Comparison of ENCODE assay signal across 12 mouse cellular contexts in the genomic region with DNA sequence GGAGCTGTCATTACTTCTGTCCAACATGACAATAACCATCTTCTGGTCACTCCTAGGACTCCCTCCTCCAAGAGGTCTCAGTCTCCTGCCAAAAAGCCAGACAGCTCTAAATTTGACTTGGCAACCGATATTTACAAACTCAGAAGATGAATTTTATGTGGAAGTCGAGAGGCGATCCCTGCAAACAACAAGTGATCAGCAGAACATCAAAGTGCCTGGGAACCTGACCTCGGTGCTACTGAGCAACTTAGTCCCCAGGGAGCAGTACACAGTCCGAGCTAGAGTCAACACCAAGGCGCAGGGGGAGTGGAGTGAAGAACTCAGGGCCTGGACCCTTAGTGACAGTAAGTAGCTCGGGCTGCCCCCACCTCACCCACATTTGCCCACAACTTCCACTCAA.
"Had no signal": no experiment of that assay in that cellular context is flagged by ENCODE, and none has a peak within 500 bp of the region (broad histone marks: within the 10 kb centered on the region; RNA-seq: fewer than 3 reads in every experiment).

No protein-coding gene starts in this region.

- ATAC-seq: intestine, postnatal 0 days had no signal

- H3K9me3 ChIP-seq: hindbrain, embryonic 15.5 days; limb, embryonic 13.5 days; lung, embryonic 15.5 days had no signal

- H3K9ac ChIP-seq: hindbrain, embryonic 15.5 days; limb, embryonic 13.5 days; lung, embryonic 15.5 days had no signal

- H3K4me2 ChIP-seq: hindbrain, embryonic 15.5 days; limb, embryonic 13.5 days; liver, embryonic 11.5 days; lung, embryonic 15.5 days had no signal

- H3K4me1 ChIP-seq: hindbrain, embryonic 15.5 days; limb, embryonic 13.5 days; lung, embryonic 15.5 days had no signal

- DNase-seq: left cerebral cortex, postnatal 4 days; retina, postnatal 1 day; right cerebral cortex, postnatal 4 days; spleen, adult 18-20 months; thymus, adult 18-20 months; thymus, postnatal 14 days had no signal

- H3K27ac ChIP-seq: hindbrain, embryonic 15.5 days; limb, embryonic 13.5 days; lung, embryonic 15.5 days had no signal

- H3K27me3 ChIP-seq: hindbrain, embryonic 15.5 days; limb, embryonic 13.5 days; lung, embryonic 15.5 days had no signal

- H3K4me3 ChIP-seq: hindbrain, embryonic 15.5 days; limb, embryonic 13.5 days; lung, embryonic 15.5 days; myocyte had no signal

- H3K36me3 ChIP-seq: hindbrain, embryonic 15.5 days; limb, embryonic 13.5 days; lung, embryonic 15.5 days had no signal
